Mouse (Mus musculus) induced T-regulatory cell, adult 2 months (primary cell): ENCODE measurements around the gene Hsf2.
"Not testable (repeated sequence)": the region's sequence is repeated elsewhere in the genome, so short reads cannot be mapped to it uniquely, and the experiment has no call there.

Source experiments
- DNase-seq: peaks from one replicate; pipeline ENCODE4 v3.0.0-alpha.2; 2012; ENCODE audit warnings: low read depth

Gene Hsf2

GRCm38 (mm10) chr10:57532218-57533101 lies 46.3 kb downstream of the Hsf2 start, which contains the start of gene Serinc1:
Serinc1 (minus strand) TSS chr10:57532530.
- peak; percentile 97 for DNase-seq

- DNase-seq, result not testable (repeated sequence)
Measured at GRCm38 (mm10) chr10:57543890-57544289, 57.7 kb downstream of the Hsf2 start.

GRCm38 (mm10) chr10:57549631-57550030 lies 63.4 kb downstream of the Hsf2 start:
- no peak for DNase-seq

- no peak for DNase-seq
Measured at GRCm38 (mm10) chr10:57553719-57554118, 67.5 kb downstream of the Hsf2 start.

GRCm38 (mm10) chr10:57557597-57557996 lies 71.4 kb downstream of the Hsf2 start:
- no peak for DNase-seq
